Mouse (Mus musculus) mammary gland, adult 2 months (tissue): ENCODE measurements around the gene Mlxip. TPM values are rescaled to one million over a fixed set of nuclear protein-coding genes. Genes with fewer than 3 reads are reported as not detected.

Source experiments
- polyA plus RNA-seq: library from polyadenylated mRNA; depleted of rRNA; stranded (reverse); fragments of >200 nt; gene quantifications from 2 replicates; pipeline ENCODE4 v1.2.3, GENCODE M21; 2012; ENCODE audit warnings: low replicate concordance; rRNA removed

Gene Mlxip
- polyA plus RNA-seq = 87.5 and 91.0 TPM in 2 replicates

DNA sequence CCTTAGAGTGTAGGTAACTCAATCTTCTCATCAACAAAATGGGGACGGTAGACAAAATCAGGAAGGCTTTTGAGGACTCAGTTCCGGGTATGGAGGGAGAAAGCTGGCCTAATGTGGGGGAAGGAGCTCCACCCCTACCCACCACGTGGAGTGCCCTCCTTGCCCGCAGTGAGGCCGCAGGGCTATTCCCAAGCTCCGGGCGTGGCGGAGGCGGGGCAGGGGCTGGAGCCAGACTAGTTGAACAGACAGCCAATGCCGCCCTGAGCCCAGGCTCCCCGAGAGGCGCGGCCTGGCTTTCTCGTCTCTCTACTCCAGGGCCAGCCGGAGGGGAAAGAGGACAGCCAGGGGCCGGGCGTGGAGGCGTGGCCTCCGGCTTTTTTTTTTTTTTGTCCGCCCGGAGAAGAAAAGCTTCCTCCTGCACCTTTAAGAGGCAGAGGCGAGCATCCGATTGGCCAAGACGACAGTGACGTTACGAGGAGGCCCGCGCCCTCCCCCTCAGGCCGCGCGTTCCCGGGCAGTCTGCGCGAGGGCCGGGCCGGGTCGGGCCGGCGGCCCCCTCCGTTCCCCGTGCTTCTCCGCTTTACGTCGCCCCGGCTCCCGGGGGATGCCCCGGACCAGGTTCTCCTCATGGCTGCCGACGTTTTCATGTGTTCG, at the start of gene Mlxip:
Mlxip (plus strand) TSS at position 496 of the 654 bp plus-strand sequence.

DNA sequence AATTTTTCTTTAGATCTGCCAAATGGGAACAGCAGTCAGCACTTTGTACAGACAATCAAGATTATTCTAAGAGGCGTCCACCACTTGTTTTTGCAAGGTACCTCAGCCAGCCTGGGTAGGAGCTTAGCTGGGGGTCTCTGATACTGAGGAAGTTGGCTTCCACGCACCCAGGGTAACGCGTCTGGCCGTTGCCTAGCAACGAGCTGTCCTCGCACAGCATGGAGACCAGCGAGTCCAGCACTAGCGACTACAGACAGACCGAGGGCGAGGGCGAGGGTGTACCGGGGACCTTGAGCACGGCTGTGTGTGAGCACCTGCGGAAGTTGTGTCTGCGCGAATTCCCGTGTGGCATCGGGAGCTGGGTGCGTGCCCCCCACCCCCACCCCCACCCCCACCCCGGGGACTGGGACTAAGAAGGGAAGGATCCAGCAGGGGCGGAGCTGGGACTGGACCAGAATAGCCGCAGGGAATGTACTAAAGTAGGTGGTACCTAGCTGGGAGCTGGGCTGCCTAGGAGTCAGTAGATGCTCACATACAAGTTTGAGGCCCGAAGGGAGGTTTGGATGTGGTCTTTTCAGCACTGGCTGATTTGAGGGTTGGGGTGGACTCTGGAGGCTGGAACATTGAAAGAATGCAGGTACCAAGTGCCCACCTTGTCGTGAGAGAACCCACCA, 94.7 kb downstream of the Mlxip start, which contains the start of the genes Lrrc43 and Il31:
Lrrc43 (plus strand) TSS at position 194 of the 674 bp plus-strand sequence.
Il31 (minus strand) TSS at position 378 of the 674 bp plus-strand sequence.

Other genes starting within 250 kb of the Mlxip start
- gene Psmd9, start 225.4 kb upstream of the Mlxip start, polyA plus RNA-seq = 15.3 and 23.6 TPM in 2 replicates
- 1.0 and 11.8 TPM in 2 replicates for gene Hpd, start 212.1 kb upstream of the Mlxip start, polyA plus RNA-seq
- gene Wdr66, start 142.7 kb upstream of the Mlxip start, polyA plus RNA-seq = 1.8 and 3.0 TPM in 2 replicates
- gene Bcl7a, start 51.0 kb upstream of the Mlxip start, polyA plus RNA-seq = 6.8 and 9.1 TPM in 2 replicates
- not detected in 2 replicates for gene Lrrc43, start 94.5 kb downstream of the Mlxip start, polyA plus RNA-seq
- not detected in 2 replicates for gene Il31, start 94.7 kb downstream of the Mlxip start, polyA plus RNA-seq
- gene B3gnt4, start 115.7 kb downstream of the Mlxip start, polyA plus RNA-seq = 0.59 and 0.79 TPM in 2 replicates
- 60.2 and 94.2 TPM in 2 replicates for gene Diablo, start 129.4 kb downstream of the Mlxip start, polyA plus RNA-seq
- 2.1 and 4.4 TPM in 2 replicates for gene Gm49027, start 130.7 kb downstream of the Mlxip start, polyA plus RNA-seq
- gene Vps33a, start 178.2 kb downstream of the Mlxip start, polyA plus RNA-seq = 14.8 and 22.3 TPM in 2 replicates